Comparison of ENCODE assay signal across 2 mouse cellular contexts in the genomic region with DNA sequence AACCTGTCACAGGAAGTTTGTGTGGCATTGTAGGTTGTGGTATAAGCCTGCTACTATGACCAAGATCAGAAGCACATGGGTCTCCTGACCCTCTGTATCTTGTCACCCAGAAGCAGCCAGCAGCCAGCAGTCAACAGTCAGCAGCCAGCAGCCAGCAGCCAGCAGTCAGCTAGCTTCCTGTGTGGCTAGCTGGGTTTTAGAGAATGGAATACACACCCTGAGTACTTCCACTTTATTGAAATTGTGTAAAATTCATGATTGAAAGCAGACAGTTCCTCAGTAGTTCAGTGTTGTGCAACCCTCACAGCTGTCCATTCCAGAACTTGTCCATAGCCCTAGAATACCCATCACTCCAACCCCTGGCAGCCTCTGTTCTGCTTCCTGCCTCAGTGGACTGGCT. TPM values are rescaled to one million over a fixed set of nuclear protein-coding genes. Genes with fewer than 3 reads are reported as not detected.
"Had no signal": no experiment of that assay in that cellular context is flagged by ENCODE, and none has a peak within 500 bp of the region (broad histone marks: within the 10 kb centered on the region; RNA-seq: fewer than 3 reads in every experiment).

No protein-coding gene starts in this region.

RNA-seq across cellular contexts. Expression of gene Fcho1, which starts 21.6 kb away (rescaled TPM):
- polyA plus RNA-seq: myocyte had no signal

RNA-seq across cellular contexts. Expression of gene Insl3, which starts 58.1 kb away (rescaled TPM):
- polyA plus RNA-seq: midbrain, embryonic 12.5 days had no signal
